Mouse (Mus musculus) cerebellum, adult (tissue): ENCODE data around the gene Slc26a8.

Experiments
- ATAC-seq: cut with Nextera tagmentation; 2 replicates; pipeline ENCODE4 v1.9.2; 2017; ENCODE audit warnings: mild to moderate bottlenecking, moderate library complexity, mixed read lengths; ENCODE audit not compliant: insufficient number of reproducible peaks, low FRiP score, low TSS enrichment

Gene Slc26a8

GRCm38 (mm10) chr17:28648607-28649370 lies 41.2 kb downstream of the Slc26a8 start:
- no peak for ATAC-seq

- no peak for ATAC-seq
These were observed 43.8 kb downstream of the Slc26a8 start for GRCm38 (mm10) chr17:28646221-28646620.

GRCm38 (mm10) chr17:28644112-28644511 lies 45.9 kb downstream of the Slc26a8 start:
- no peak for ATAC-seq

- no peak for ATAC-seq
These were observed 46.3 kb downstream of the Slc26a8 start for GRCm38 (mm10) chr17:28643697-28644096.

- no peak for ATAC-seq
These were observed 49.9 kb downstream of the Slc26a8 start for GRCm38 (mm10) chr17:28640113-28640512.

- no peak for ATAC-seq
These were observed 52.0 kb downstream of the Slc26a8 start for GRCm38 (mm10) chr17:28637711-28638690.

GRCm38 (mm10) chr17:28635842-28636241 lies 54.2 kb downstream of the Slc26a8 start:
- ATAC-seq = no peak

GRCm38 (mm10) chr17:28629125-28629524 lies 60.9 kb downstream of the Slc26a8 start:
- no peak for ATAC-seq

- no peak for ATAC-seq
These were observed 61.5 kb downstream of the Slc26a8 start for GRCm38 (mm10) chr17:28628248-28629124.

GRCm38 (mm10) chr17:28626937-28627336 lies 63.1 kb downstream of the Slc26a8 start:
- no peak for ATAC-seq

GRCm38 (mm10) chr17:28625327-28625726 lies 64.7 kb downstream of the Slc26a8 start:
- ATAC-seq = no peak

- ATAC-seq = no peak
These were observed 65.2 kb downstream of the Slc26a8 start for GRCm38 (mm10) chr17:28624841-28625240.

GRCm38 (mm10) chr17:28622300-28622759 lies 67.7 kb downstream of the Slc26a8 start, which contains the start of gene Srpk1:
Gene Srpk1 (minus strand): TSS chr17:28622709.
- peak; percentile 96 for ATAC-seq

GRCm38 (mm10) chr17:28621381-28622299 lies 68.4 kb downstream of the Slc26a8 start:
- peak; percentile 50; the same call in 1 of the 2 replicates for ATAC-seq

- ATAC-seq = no peak
These were observed 71.3 kb downstream of the Slc26a8 start for GRCm38 (mm10) chr17:28618775-28619174.

- ATAC-seq = no peak
These were observed 71.9 kb downstream of the Slc26a8 start for GRCm38 (mm10) chr17:28618124-28618523.

GRCm38 (mm10) chr17:28617636-28618035 lies 72.4 kb downstream of the Slc26a8 start:
- no peak for ATAC-seq

GRCm38 (mm10) chr17:28615332-28615731 lies 74.7 kb downstream of the Slc26a8 start:
- no peak for ATAC-seq

GRCm38 (mm10) chr17:28613096-28613495 lies 76.9 kb downstream of the Slc26a8 start:
- no peak for ATAC-seq
